Mouse (Mus musculus) testis, adult 2 months (tissue): ENCODE results near the gene Sorcs2. TPM values are rescaled to one million over a fixed set of nuclear protein-coding genes. Genes with fewer than 3 reads are reported as not detected.

ENCODE experiments used
- H3K27ac ChIP-seq: fragments of 200-500 bp; 2 replicates; pipeline ENCODE4 v1.5.1; 2012; ENCODE audit warnings: low read depth, low read length; ENCODE audit not compliant: control insufficient read depth, insufficient read depth
- H3K27me3 ChIP-seq: fragments of 200-500 bp; 2 replicates; pipeline ENCODE4 v1.6.1; 2012; ENCODE audit warnings: mild to moderate bottlenecking, low read length, moderate library complexity; ENCODE audit not compliant: control insufficient read depth, insufficient read depth
- H3K36me3 ChIP-seq: fragments of 200-500 bp; 2 replicates; pipeline ENCODE4 v1.6.1; 2012; ENCODE audit warnings: mild to moderate bottlenecking, low read length; ENCODE audit not compliant: control insufficient read depth, insufficient read depth
- H3K4me1 ChIP-seq: fragments of 200-500 bp; 2 replicates; pipeline ENCODE4 v1.6.1; 2012; ENCODE audit warnings: low read length; ENCODE audit not compliant: control insufficient read depth, insufficient read depth
- H3K4me3 ChIP-seq: fragments of 200-500 bp; 2 replicates; pipeline ENCODE4 v1.5.1; 2012; ENCODE audit warnings: low read depth, mild to moderate bottlenecking, low read length, moderate library complexity, mixed read lengths; ENCODE audit not compliant: control insufficient read depth
- CTCF ChIP-seq: fragments of 200-500 bp; IDR thresholded peaks from 2 replicates; pipeline ENCODE4 v1.5.1; 2012; ENCODE audit warnings: low read depth, mild to moderate bottlenecking, inconsistent platforms, low read length, moderate library complexity; ENCODE audit not compliant: control insufficient read depth, insufficient read depth, insufficient replicate concordance
- POLR2A ChIP-seq: fragments of 200-500 bp; IDR thresholded peaks from 2 replicates; pipeline ENCODE4 v1.6.1; 2012; ENCODE audit warnings: low read depth, mild to moderate bottlenecking, inconsistent platforms, low read length, moderate library complexity; ENCODE audit not compliant: control insufficient read depth
- polyA plus RNA-seq: library from polyadenylated mRNA; depleted of rRNA; stranded (reverse); fragments of >200 nt; gene quantifications from 2 replicates; pipeline ENCODE4 v1.2.3, GENCODE M21; 2012

Gene Sorcs2
- polyA plus RNA-seq, 1 experiment: 13.8 TPM

DNA sequence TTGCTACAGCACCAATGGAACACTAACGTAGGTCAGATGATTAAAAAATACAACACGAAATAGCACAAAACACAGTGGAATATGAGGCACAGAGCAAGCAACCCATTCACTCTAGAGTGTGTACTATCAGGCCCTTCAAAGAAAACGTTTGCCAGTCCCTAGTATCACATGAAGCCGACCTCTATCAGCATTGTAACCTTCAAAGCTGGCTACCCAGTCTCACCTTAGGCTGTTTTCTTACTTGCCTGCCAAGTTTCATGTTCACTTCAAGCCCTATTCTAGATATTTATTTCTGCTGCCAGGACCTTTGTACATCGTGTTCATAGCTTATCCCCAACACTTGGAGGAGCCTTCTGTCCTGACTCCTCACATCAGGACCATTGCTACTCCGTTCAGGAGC lies 263.6 kb downstream of the Sorcs2 start:
- no peaks in the 10 kb centered on the region for H3K4me1 ChIP-seq
- no peaks in the 10 kb centered on the region for H3K27me3 ChIP-seq
- no peaks in the 10 kb centered on the region for H3K36me3 ChIP-seq
- H3K27ac ChIP-seq: no peak overlapping the region
- TF ChIP-seq POLR2A: no peak
- H3K4me3 ChIP-seq: no peak overlapping the region

DNA sequence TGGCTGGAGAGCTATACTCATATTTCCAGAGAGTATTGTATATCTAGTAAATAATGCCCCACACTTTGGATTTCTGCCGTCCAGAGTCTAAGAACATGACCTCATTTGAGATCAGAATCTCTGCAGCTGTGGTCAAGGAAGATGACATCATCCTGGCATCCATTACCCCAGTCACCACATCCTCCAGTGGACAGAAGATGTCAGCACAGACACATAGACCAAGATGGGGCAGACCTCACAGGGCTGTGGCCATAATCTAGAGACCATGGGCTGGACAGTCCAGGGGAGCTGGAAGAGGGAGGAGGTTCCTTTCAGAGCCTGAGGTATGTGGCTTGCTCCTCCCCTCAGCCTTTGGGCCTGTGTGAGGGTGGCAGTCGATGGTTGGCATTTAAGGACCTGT lies 264.0 kb downstream of the Sorcs2 start:
- Histone ChIP-seq H3K4me1 (no peaks in the 10 kb centered on the region), H3K36me3 (no peaks in the 10 kb centered on the region), H3K4me3 (no peak overlapping the region), H3K27ac (no peak overlapping the region), H3K27me3 (no peaks in the 10 kb centered on the region)
- no peak for TF ChIP-seq CTCF
- TF ChIP-seq POLR2A: no peak

DNA sequence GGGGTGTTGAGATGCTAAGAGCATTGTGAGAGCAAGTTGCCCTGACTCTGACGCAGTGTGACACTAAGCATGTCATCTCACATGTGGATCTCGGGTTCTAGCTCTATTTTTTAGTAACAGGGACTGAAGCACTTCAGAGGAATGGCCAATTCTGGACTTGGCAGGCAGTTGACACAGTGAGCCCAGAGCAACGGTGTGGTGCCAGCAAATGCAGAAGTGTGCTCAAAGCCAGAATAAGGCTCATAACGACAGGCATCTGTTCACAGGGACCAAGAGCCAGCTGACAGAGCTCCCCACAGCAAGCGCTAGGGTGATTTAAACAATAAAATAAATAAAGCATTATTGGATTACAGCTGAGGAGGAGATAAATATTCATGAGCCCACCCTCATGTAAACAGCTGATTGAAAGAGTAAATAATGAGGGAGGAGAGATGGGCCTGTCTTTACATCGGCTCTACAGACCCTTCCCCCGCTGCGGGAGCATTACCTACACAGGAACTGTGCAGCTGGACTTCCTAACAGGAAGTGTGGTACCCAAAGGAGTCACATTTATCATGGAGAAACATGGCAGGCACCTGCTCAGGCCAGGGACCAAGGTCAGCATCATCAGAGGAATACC lies 267.4 kb downstream of the Sorcs2 start:
- no peak overlapping the region for H3K4me3 ChIP-seq
- no peaks in the 10 kb centered on the region for H3K4me1 ChIP-seq
- no peaks in the 10 kb centered on the region for H3K27me3 ChIP-seq
- no peaks in the 10 kb centered on the region for H3K36me3 ChIP-seq
- no peak overlapping the region for H3K27ac ChIP-seq
- TF ChIP-seq CTCF (no peak), POLR2A (no peak)

DNA sequence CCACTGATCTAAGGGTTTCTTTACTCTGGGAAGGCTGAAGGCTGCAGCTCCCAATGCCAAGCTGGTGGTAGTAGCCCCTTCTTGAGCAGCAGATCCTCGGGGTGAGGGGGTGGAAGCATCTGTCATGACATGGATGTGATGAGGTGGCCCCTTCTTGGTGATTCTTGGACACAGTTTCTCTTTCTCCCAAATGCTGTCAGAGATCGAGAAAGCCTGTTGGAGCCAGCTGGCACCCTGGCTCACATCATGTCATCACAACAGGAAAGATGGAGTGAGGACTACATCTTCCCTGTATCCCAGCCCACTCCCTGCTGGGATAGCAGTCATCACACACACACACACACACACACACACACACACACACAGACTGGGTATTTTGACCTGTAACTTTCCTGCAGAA lies 268.3 kb downstream of the Sorcs2 start:
- Histone ChIP-seq H3K27me3 (no peaks in the 10 kb centered on the region), H3K4me1 (no peaks in the 10 kb centered on the region), H3K27ac (no peak overlapping the region), H3K4me3 (no peak overlapping the region), H3K36me3 (no peaks in the 10 kb centered on the region)
- TF ChIP-seq POLR2A (no peak), CTCF (no peak)

DNA sequence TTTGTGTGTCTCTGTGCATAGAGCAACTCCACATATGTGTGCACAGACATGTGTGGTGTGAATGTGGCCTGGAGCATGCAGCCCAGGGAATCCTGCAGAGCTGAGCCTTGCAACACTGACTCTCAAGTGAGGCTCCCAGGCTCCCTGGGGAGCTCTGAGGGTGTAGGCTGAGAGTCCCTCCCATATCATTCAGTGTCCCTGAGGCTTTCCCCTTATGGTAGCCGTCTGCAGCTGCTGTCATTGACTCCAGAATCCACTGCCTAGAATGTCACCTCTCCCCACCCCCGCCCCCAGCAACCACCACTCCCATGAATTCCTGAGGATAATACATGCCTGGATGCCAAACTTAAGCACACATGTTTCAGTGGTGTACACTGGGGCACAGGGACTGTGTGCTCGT lies 269.4 kb downstream of the Sorcs2 start:
- Histone ChIP-seq H3K27ac (no peak overlapping the region), H3K4me1 (no peaks in the 10 kb centered on the region), H3K4me3 (no peak overlapping the region), H3K27me3 (no peaks in the 10 kb centered on the region), H3K36me3 (no peaks in the 10 kb centered on the region)
- TF ChIP-seq CTCF (no peak), POLR2A (no peak)

DNA sequence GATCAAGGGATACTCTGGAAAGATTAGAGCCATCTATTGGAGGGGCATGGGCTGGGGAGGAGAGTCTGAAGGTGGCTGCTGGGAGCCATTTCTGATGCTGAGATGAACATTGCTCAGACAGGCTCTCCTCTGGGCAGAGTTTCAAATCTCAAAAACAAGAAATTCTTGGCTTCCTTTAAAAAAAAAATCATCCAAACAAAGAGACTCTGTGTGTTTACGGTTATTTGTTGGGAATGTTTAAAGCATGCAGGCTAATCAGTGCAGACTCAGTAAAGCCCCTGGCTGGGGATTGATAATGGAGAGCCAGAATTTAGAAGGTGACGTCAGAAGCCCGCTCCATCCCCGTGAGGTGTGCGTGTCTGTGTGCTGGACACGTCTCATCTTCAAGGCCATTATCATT lies 272.9 kb downstream of the Sorcs2 start:
- Histone ChIP-seq H3K4me3 (no peak overlapping the region), H3K27ac (no peak overlapping the region)
- TF ChIP-seq CTCF (no peak), POLR2A (no peak)

DNA sequence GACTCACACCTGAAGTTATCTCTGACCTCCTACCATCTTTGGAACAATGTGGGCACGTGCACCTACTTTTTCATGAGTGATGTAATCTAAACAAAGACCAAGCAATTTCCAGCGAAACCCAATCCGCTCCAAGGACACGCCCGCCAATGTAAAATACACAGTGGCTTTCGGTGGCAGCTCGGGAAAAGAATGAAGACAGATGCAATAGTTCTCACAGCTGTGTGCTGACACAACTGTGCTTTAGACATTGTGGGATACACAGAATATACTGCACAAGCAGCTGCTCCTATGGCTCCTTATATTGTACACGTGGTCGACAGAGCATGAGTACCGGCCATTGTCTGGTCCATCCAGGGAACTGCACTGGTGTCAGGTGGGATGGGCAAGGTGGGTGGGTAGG lies 275.0 kb downstream of the Sorcs2 start:
- no peak overlapping the region for H3K4me3 ChIP-seq
- no peaks in the 10 kb centered on the region for H3K27me3 ChIP-seq
- TF ChIP-seq CTCF: no peak
- no peak for TF ChIP-seq POLR2A
- H3K4me1 ChIP-seq: peaks cover 3% of the 10 kb centered on the region; the same call in 1 of the 2 replicates
- no peak overlapping the region for H3K27ac ChIP-seq
- no peaks in the 10 kb centered on the region for H3K36me3 ChIP-seq

More for the DNA sequence above, 272.9 kb downstream of the Sorcs2 start:
- no peaks in the 10 kb centered on the region for H3K36me3 ChIP-seq
- H3K27me3 ChIP-seq: no peaks in the 10 kb centered on the region
- no peaks in the 10 kb centered on the region for H3K4me1 ChIP-seq

DNA sequence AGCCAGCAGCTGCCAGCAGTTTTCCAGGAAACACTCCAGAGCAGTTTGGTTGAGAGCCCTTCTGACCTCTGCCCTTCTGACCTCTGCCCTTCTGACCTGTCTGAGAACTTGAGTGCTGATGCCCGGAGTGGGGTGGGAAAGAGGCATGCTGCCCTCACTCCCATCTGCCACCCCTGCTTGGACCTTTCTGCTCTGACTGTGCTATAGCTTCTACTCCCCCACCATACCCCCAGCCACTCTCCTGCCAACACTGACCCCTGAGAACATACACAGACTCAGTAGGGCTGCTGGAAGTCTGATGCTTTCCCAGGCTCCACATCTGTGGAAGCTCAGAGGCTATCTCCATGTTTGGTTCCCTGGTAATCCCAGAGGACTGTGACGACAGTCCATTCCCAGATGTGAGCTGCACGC lies 277.0 kb downstream of the Sorcs2 start:
- Histone ChIP-seq H3K27me3 (no peaks in the 10 kb centered on the region), H3K36me3 (no peaks in the 10 kb centered on the region), H3K4me3 (no peak overlapping the region), H3K27ac (no peak overlapping the region), H3K4me1 (peaks cover 5% of the 10 kb centered on the region)
- TF ChIP-seq POLR2A (no peak), CTCF (no peak)
